7 mouse cellular contexts compared by ENCODE assay signal in genomic region chr11:22437140-22437850, GRCm38 (mm10).
DNase-seq lines count a peak whose midpoint lies in the region; ATAC-seq and TF ChIP-seq lines count a peak whose summit lies in the region.

No protein-coding gene starts in this region.

- no peak overlapping the region for H3K4me2 ChIP-seq in midbrain, postnatal 0 days (ENCODE audit: low read depth, low read length, poor library complexity, severe bottlenecking)

- no peaks in the 10 kb centered on the region for H3K36me3 ChIP-seq in kidney, adult 2 months (ENCODE audit: control insufficient read depth, insufficient read depth, low read length)
- no peaks in the 10 kb centered on the region for H3K36me3 ChIP-seq in midbrain, postnatal 0 days (ENCODE audit: insufficient read depth, low read length)

- 0 out of 2 replicates have a peak overlapping the region, but pooled peaks have one; percentile 9 for H3K4me3 ChIP-seq in kidney, adult 2 months (ENCODE audit: insufficient read depth, low read depth, low read length)
- H3K4me3 ChIP-seq in midbrain, postnatal 0 days (ENCODE audit: low read depth, low read length), result no peak overlapping the region

- TF ChIP-seq POLR2A in kidney, adult 2 months (IDR thresholded peaks at IDR 0.05; ENCODE audit: low read depth, low read length), result no peak

- WGBS in kidney, adult 2 months, result 5% methylated on average over 5 of the region's 5 CpGs
- 7% methylated on average over 5 of the region's 5 CpGs for WGBS in midbrain, postnatal 0 days

- peak; percentile 84 for ATAC-seq in midbrain, postnatal 0 days (ENCODE audit: low FRiP score)

- TF ChIP-seq CTCF in kidney, adult 2 months (conservative IDR thresholded peaks at IDR 0.05; ENCODE audit: insufficient read depth, insufficient read length, low read depth, low read length), result peak; percentile 65
- peak; percentile 63 for TF ChIP-seq CTCF in midbrain, postnatal 0 days (IDR thresholded peaks at IDR 0.05)

- peaks cover 22% of the 10 kb centered on the region for H3K4me1 ChIP-seq in kidney, adult 2 months (ENCODE audit: control insufficient read depth, insufficient read depth, low read length)
- no peaks in the 10 kb centered on the region for H3K4me1 ChIP-seq in midbrain, postnatal 0 days (ENCODE audit: insufficient read depth, low read length)

- DNase-seq in adrenal gland, adult 2 months, result peak; percentile 87
- peak; percentile 38 for DNase-seq in embryo, embryonic 9.5 days (ENCODE audit: extremely low spot score)
- DNase-seq in heart, adult 18-20 months, result peak; percentile 79 to 89
- DNase-seq in kidney, adult 2 months, result peak; percentile 92
- DNase-seq in liver, result peak; percentile 57
- DNase-seq in midbrain, postnatal 0 days (ENCODE audit: low spot score), result peak; percentile 72
- DNase-seq in urinary bladder, postnatal 14 days (ENCODE audit: low spot score), result peak; percentile 79

- H3K9me3 ChIP-seq in midbrain, postnatal 0 days (ENCODE audit: low read length), result no peaks in the 10 kb centered on the region

- no peak overlapping the region for H3K9ac ChIP-seq in midbrain, postnatal 0 days (replicated peaks; ENCODE audit: low read length, poor library complexity, severe bottlenecking)

- H3K27ac ChIP-seq in kidney, adult 2 months (ENCODE audit: insufficient read depth, low read depth, low read length), result peak overlapping the region; percentile 97
- H3K27ac ChIP-seq in midbrain, postnatal 0 days (ENCODE audit: low read depth, low read length), result no peak overlapping the region

- H3K27me3 ChIP-seq in kidney, adult 2 months (replicated peaks; ENCODE audit: control insufficient read depth, insufficient read depth, low read length), result no peaks in the 10 kb centered on the region
- no peaks in the 10 kb centered on the region for H3K27me3 ChIP-seq in midbrain, postnatal 0 days (ENCODE audit: insufficient read depth, low read length)

Comparison
In these comparisons a context has a peak if more than half of its experiments do, and no peak if none do; other contexts are left out.
1. DNase-seq: peak in every context shown above with its lines; median percentile 92 in kidney, adult 2 months; 87 in adrenal gland, adult 2 months; 84 in heart, adult 18-20 months; 79 in urinary bladder, postnatal 14 days; 72 in midbrain, postnatal 0 days; 57 in liver; 38 in embryo, embryonic 9.5 days.